Mouse (Mus musculus): ENCODE measurements at regions not wholly inside any gene's neighbourhood (a gene's known extent, or its start where the extent isn't known, plus 50 kb on each side); places are given as distances from the start of the nearest gene placed in this dataset.

DNA sequence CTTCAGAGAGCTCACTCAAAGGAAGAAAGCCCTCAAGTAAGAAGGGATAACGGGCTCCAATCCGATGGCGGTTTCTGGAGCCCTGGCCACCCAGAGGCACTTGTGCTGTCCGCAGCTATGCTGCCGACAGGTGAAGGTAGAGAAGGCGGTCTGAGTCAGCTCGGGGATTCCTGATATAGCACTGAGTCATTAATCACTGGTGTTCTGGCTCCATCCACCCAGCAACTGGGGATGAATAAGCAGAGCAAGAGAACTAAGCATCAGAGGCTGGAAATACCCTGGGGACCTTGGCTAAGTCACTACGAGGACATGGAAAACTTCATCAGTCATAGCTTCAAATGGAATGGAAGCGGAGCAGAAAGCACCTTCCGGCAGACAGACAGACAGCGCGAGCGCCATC is 122.5 kb upstream of the Runx1 start:
- TF ChIP-seq CTCF (IDR thresholded peaks at IDR 0.05; ENCODE audit: low read depth) (no peak), EP300 (IDR thresholded peaks at IDR 0.05; ENCODE audit: low read depth) (no peak)
